Mouse (Mus musculus) liver, adult 10 weeks (tissue): Measurements from ENCODE around the gene Krt75. TPM values are rescaled to one million over a fixed set of nuclear protein-coding genes. Genes with fewer than 3 reads are reported as not detected.

Source experiments
- polyA plus RNA-seq: library from polyadenylated mRNA; stranded (reverse); fragments of 350-450 nt; fragmentation: Illumina TruSeq; extraction: RNeasy Lipid Tissue Mini Kit (QIAGEN cat#74804); gene quantifications from one replicate; pipeline ENCODE4 v1.2.3, GENCODE M21; 2014; ENCODE audit warnings: low read depth, low replicate concordance

Krt75 gene
- not detected for polyA plus RNA-seq

GRCm38 (mm10) chr15:101573796-101574345, at the start of gene Krt75:
Gene Krt75 (minus strand): TSS chr15:101573904.

DNA sequence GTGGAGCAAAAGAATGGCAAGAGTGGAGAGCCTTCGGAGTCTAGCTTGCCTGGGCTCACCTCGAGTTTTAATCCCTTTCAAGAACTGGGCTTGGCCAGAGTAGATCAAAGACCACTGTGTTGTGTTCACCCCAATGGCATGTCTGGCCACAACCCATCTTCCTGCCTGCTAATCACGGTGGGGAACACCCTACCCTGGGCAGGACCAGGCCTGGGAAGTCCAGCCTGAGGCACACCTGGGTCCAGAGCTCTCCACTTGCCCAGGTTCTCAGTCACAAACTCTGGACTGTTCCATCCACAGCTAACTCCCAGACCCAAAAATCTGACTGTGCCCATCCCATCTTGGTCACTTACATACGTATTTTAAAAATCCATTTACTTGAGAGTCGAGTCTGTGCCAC, 10.9 kb downstream of the Krt75 start, which contains the start of gene Krt90:
Gene Krt90, minus strand, starts transcription at position 101 of the 400 bp plus-strand sequence.

DNA sequence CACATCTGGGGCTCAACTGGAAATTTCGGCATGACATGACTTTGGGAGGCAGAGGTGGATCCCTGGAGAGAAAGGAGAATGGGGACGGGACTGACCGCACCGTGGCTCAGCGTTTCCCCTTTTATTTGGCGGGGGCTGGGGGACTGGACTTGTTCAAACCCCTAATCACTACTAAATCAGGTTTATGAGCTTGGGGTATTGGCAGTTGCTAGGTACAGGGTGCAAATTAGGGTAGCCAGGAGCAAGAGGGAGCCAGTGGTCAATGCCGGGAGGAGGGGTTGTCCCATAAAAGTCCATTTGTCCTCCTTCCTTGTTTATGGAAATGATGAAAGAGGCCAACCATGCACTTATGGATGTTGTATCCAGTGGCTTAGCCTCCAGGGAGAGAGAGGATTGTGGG, 23.1 kb downstream of the Krt75 start, which contains the start of gene Krt82:
Gene Krt82, minus strand, starts transcription at position 101 of the 400 bp plus-strand sequence.

GRCm38 (mm10) chr15:101532720-101533119, 41.0 kb downstream of the Krt75 start, which contains the start of gene Krt84:
Gene Krt84 (minus strand): TSS chr15:101532820.

GRCm38 (mm10) chr15:101517161-101517560, 56.5 kb downstream of the Krt75 start, which contains the start of gene Gm49425:
Gene Gm49425 (minus strand): TSS chr15:101517261.

Other genes with a start within 250 kb of the Krt75 start
- gene Krt80, start 203.7 kb downstream of the Krt75 start, polyA plus RNA-seq: not detected
- gene Krt7, start 162.9 kb downstream of the Krt75 start, polyA plus RNA-seq: not detected
- not detected for gene Krt87, start 135.1 kb downstream of the Krt75 start, polyA plus RNA-seq
- not detected for gene Krt88, start 126.2 kb downstream of the Krt75 start, polyA plus RNA-seq
- not detected for gene Krt81, start 110.2 kb downstream of the Krt75 start, polyA plus RNA-seq
- gene Krt86, start 100.4 kb downstream of the Krt75 start, polyA plus RNA-seq: not detected
- not detected for gene Krt83, start 82.4 kb downstream of the Krt75 start, polyA plus RNA-seq
- not detected for gene Gm49425, start 56.6 kb downstream of the Krt75 start, polyA plus RNA-seq
- gene Krt84, start 41.1 kb downstream of the Krt75 start, polyA plus RNA-seq: not detected
- not detected for gene Krt82, start 23.2 kb downstream of the Krt75 start, polyA plus RNA-seq
- not detected for gene Krt90, start 11.0 kb downstream of the Krt75 start, polyA plus RNA-seq
- gene Gm5414, start 54.3 kb upstream of the Krt75 start, polyA plus RNA-seq: not detected
- gene Gm5478, start 73.5 kb upstream of the Krt75 start, polyA plus RNA-seq: not detected
- not detected for gene Krt6b, start 106.4 kb upstream of the Krt75 start, polyA plus RNA-seq
- not detected for gene Krt6a, start 120.4 kb upstream of the Krt75 start, polyA plus RNA-seq
- not detected for gene Krt5, start 139.0 kb upstream of the Krt75 start, polyA plus RNA-seq
- gene Krt71, start 169.2 kb upstream of the Krt75 start, polyA plus RNA-seq: not detected
- gene Krt72, start 212.6 kb upstream of the Krt75 start, polyA plus RNA-seq: not detected
- not detected for gene Krt73, start 228.4 kb upstream of the Krt75 start, polyA plus RNA-seq
- gene Krt2, start 244.3 kb upstream of the Krt75 start, polyA plus RNA-seq: not detected